Mouse (Mus musculus): ENCODE data around the gene Eif4g3. TPM values are rescaled to one million over a fixed set of nuclear protein-coding genes. Genes with fewer than 3 reads are reported as not detected.

Eif4g3 gene
- polyA plus RNA-seq, 2 experiments from 2014 or later, result 42.5 to 49.0 TPM

DNA sequence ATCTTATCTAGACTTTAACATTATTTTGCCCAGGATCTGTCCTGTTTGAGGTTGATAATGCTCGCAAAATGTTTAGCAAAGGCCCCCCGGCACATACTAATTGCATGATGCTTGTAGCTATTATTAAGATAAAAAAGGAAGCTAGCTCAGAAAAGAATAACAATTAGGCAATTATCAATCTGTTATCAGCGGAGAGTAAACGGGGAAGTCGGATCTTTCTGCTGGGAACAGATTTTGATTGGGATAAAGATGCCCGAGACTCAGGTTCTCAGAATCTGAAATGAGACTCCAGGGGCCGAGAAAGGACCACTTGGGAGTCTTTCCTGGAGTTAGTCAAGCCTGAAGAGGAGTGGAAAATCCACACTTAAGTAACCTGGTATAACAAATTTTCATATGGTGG, 1.6 kb upstream of the Eif4g3 start:
- ATAC-seq, result no peak

DNA sequence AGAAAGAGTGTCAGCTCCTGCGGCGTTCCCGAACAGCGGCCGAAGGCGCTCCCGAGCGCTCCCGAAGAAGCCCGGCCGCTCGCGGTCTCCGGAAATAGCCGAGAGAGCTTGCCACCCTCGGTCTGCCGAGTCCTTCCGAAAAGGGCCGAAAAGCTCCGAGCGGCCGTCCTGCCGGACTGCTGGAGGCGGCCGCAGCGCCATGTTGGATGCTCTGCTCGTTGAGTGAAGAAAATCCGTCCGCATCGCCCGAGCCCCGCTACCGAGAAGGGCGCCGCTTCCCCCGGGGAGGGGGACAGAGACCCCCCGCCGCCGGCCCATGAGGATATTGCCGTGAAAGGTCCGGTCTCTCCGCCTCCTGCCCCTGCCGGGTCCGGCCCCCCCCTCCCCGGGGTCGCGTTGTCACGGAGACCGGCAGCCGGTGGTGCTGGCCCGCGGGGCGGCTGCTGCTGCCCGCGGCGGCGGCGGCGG, 503 bp downstream of the Eif4g3 start:
- peak; percentile 90 for ATAC-seq

DNA sequence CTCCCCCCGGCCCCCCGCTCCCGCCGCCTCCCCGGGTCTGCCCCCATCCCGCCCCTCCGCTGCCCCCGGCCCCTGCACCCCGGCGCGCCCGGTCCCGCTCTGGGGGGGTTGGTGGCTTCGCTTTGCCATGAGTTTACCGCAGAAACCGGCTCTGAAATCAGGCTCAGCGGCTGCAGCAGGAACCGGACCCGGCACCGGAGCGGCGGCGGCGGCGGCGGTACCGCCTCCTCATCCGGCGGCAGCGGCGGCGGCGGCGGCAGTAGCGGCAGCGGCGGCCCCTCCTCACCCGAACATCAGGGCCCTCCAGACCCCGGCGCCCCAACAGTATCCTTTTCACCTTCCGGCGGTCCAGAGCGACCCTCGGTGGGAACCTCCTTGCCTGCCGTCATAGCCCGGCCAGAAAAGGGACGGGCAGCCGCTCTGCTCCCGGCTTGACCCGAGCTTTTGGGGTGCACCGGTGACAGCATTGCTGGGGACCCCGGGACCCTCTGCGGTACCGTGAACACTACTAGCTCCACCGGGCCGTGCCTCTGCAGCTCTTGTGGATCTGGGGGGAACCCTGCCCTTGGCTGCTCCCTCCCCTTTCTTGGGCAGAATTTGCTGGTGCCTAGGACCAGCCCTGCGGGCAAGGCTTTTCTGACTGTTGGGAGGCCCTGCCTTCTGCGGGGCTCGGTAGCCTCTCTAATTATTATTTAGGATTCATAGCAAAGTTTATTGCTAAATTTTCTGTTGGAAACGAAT, 1.2 kb downstream of the Eif4g3 start:
- peak; percentile 27 for ATAC-seq

DNA sequence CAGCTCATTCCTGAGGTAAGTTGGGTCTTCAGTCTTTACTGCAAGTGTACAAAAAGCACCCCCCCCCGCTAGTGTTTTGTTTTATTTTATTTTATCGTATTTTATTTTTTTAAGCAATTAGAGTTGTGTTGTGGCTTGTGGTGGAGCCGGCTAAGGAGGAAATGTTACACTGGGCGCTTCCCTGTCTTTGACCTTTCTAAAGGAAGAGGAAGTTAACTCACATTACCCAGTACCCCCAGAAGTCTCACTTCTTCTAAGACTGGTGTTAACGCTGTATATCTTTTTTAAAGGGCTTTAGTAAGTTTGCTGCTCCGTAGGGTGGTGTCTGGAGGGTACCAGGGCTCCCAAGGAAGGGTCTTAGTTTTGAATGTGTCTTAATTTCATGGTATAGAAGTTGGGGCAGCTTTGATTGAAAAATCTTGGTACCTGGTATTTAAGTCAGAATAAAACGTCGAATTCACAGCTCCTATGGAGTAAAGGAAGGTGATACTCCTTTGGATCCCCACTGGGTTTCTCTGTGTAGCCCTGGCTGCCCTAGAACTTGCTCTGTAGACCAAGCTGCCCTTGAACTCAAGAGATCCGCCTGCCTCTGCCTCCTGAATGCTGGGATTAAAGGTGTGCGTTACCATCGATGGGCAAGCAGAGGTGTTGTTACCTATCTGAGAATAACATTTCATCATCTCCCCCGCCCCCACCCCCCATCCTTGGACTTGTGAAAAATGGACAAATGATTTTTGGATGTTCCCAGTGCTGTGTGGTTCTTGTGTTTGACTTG, 1.9 kb downstream of the Eif4g3 start:
- peak; percentile 17 for ATAC-seq

DNA sequence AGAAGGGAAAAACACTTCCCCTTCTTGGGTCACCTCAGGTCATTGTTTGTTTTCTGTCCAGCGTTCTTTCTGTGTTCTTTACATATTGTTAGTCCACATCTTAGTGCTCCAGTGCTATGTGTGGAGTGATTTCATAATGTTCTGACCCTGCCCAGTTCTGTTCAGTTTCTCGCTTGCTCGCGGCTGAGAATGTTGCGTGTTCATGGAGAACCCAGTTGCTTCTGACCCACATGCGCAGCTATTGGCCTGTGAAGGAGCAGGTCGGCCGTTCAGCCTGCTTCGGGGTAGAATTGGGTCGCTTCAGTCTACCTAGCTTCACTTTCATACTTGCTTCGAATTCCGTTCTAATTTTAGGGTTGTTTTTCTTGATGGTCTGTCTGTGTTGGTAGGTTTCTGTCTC, 2.6 kb downstream of the Eif4g3 start:
- no peak for ATAC-seq

DNA sequence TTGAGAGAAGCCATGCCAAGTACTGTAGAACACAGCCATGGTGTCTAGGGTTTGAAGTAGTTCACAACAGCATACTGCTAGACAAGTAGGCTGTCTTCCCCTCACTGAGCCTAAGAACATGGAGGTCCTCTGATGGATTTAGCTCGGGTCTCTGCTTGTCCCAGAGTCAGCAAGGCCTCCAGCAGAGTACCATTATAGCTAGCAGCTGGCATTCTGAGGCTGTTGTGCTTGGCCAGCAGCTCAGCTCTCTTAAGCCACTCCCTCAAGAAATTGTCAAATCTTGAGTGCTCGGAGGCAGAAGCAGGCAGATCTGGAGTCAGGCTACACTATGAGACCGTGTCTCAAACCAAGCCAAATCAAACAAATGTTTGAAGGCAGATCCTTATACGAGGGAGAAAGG, 5.4 kb downstream of the Eif4g3 start:
- no peak for ATAC-seq

DNA sequence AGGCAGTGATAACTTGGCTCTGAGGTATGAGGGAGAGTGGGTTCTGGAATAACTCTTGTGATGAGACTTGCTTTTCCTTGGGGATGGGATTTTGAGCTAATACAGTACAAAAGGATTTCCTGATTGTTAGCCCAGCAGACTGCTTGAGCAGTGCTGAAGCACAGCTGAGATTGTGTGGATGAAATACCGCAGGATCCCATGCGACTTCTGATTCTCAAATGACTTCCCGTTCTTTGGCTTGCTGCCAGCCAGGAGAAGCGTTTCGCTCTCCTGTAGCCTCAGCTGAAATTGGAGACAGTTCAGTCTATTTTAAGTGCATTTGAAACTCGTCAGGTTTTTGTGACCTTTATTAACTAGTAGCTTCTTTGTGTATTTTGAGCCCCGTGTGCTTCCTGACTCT, 7.9 kb downstream of the Eif4g3 start:
- ATAC-seq, result no peak

DNA sequence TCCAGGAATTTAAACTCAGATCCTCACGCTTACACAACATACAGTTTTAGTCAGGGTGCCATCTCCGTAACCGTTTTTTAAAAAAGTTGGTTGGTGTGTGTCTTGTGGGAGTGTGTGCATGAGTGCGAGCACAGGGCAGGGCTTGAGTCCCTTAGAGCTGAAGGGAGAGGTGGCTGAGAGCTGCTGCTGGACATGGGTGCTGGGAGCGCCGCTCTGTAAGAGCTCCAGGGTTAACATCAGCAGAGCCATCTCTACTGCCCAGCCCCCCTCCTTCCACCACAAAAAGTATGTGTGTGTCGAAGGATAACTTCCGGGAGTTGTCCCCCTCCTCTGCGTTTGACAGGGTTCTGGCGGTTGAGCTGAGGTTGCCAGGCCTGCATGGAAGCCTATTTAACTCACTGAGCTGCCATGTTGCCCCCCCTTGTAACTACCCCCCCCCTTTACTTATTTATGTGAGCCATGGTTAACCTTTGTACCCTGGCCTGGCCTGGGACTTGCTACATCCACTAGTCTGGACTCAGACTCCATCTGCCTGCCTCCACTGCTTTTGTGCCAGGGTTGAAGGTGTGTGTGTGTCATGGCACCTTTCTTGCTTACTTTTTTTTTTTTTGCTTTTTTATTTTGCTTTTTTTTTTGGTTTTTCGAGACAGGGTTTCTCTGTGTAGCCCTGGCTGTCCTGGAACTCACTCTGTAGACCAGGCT, 11.2 kb downstream of the Eif4g3 start:
- ATAC-seq, result no peak

DNA sequence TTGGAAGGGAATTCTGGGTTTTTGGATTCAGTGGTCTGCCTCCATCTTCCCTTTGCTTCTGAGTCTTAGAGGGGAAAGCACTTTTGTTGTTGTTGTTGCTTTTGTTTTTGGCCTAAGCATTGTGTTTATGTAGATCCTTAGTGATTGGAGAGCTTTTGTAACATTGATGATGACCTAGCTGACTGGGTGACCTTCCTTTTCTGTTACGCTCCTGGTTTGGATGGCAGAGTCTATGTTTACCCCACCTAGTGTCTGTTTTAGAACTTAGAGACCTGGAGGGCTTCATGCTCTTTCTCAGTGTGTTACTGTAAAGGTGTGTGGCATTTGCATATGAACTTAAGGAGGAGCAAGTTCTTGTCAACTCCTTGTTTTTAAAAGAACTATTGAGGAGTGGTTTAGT, 13.0 kb downstream of the Eif4g3 start:
- ATAC-seq, result no peak

DNA sequence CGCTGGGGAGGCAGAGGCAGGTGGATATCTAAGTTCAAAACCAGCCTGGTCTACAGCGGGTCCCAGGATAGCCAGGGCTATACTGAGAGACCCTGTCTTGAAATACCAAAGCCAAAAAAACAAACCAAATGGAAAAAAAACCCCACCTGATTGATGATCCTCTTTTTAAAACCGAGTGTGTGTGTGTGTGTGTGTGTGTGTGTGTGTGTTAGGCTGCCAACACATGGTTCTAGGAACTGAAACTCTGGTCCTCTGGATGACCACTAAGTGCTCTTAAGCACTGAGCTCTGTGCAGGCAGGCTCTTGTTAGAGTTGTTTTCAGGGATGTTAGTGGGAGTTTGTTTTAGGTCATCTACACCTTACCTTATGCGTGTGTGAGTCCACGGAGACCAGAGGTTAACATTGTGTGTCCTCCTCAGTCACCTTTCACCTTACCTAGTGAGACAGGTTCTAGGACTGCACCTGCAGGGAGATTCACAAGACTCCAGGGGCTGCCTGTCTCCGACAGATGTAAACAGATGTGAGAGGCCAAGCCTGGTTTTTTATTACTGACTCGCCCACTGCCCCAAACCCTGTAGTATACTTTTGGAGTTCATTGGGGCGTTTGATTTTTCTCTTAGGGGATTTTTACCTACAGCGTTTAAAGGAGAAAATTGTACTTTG, 14.3 kb downstream of the Eif4g3 start:
- ATAC-seq, result no peak

DNA sequence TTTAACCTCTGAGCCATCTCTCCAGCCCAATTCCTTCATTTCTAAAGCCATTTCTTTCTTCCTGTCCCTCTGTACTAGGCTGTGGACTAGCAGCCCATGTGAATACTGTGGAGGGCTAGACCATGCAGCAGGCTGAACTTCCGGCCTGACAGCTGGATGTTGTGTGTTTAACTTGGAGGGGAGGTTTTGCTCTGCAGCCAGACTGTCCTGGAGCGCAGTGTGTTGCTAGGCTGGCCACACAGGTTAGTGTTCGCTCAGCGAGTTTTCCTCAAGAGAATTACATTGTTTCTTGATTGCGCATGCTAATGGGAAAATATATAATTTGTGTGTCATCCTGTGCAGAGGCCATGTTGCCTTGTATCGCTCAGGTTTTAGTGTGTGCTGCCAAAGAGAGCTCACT, 15.8 kb downstream of the Eif4g3 start:
- ATAC-seq, result no peak

DNA sequence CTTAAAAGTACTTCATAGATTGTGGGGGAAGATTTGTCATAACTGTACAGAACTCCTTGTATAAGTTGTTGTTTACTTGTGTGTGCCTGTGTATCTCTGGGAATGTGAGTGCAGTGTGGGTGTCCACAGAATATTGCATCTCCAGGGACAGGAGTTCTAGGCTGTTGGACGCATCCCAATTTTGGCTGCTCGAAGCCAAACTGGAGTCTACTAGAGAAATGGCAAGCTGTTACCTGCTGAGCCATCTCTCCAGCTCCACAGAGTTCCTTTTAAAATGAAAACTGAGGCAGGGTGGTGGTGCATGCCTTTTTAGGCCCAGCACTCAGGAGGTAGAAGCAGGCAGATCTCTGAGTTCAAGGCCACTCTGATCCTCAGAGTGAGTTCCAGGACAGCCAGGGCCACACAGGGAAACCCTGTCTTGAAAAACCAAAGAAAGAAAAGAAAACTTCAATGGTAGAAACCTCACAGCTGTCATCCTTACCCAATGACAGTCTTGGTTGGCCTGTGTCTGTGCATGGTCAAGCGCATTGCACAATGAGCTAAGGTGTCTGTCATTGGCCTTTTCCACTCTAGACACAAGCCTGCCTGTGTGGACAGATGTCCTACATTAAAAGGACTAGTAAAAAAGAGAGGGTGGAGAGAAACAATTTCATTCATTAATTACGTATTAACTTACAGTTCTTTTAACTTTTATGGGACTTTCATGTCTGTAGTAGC, 17.1 kb downstream of the Eif4g3 start:
- ATAC-seq, result no peak

DNA sequence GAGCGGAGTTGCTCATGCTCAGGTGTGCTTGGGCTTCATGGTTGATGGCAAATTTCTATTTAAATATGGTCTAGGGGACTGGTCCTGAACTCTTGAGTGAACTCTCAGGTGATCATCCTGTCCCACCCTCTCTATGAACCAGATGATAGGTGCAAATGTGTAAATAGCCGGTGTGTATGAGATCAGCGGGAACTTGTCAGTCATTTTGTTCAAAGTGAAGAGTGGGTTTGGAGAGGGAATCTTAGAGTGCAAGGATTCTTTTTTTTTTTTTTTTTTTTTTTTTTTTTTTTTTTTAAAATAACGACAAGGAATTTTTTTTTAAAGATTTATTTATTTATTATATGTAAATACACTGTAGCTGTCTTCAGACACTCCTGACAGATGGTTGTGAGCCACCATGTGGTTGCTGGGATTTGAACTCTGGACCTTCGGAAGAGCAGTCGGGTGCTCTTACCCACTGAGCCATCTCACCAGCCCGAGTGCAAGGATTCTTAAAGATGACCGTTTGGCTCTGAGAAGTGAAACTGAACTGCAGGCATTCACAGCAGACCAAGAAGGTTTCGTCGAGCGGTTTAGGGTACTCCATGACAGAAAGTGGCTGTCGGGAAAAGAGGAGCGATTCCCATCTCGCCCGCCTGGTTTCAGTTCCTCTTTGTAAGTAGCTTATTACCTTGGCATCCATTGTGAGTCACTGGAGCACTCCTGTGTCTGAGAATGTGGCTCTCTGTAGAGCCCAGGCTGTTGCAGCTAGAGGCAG, 21.1 kb downstream of the Eif4g3 start:
- ATAC-seq, result no peak

DNA sequence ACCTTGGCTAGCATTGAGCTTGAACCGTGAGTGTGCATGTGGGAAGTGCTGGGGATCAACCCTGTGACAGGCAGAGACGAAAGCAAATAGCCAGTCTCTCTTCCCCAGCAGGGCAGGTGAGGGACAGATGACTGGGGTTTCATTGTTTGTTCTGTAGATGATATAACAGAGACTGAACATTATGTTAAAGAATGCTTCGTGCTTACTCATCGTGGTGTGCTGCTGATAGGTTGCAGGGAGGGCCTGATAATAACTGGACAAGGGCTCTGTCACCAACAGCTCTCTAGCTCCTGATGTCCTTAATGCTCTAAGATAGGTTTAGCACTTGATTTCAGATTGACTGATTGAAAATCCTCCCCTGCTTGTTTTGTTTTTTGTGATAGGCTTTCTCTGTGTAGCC, 23.1 kb downstream of the Eif4g3 start:
- no peak for ATAC-seq

DNA sequence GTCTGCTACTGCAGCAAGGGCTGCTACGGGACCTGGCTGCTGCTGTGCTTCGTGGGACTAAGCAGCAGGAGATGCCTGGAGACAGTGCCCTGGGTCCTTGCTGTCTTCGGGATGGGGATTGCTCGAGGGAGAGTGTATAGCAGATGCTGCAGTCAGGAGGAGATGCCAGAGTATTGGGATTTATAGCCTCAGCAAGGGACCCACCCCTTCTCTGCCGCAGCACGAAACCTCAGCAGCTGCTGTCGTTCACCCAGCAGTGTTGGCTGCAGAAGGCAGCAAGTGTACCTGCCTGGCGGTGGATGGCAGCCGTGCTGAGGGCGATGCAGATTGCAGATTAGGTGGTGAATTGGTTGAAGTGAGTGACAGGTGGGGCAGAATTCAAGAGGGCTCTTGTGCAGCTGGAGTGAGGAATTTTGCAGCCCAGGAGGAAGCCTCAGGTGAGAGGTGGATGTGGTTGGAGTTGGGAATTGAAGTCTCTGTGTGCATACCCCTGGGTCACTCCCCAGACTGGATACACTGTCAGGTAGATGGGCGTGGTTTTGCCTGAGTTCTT, 24.3 kb downstream of the Eif4g3 start:
- ATAC-seq, result no peak

DNA sequence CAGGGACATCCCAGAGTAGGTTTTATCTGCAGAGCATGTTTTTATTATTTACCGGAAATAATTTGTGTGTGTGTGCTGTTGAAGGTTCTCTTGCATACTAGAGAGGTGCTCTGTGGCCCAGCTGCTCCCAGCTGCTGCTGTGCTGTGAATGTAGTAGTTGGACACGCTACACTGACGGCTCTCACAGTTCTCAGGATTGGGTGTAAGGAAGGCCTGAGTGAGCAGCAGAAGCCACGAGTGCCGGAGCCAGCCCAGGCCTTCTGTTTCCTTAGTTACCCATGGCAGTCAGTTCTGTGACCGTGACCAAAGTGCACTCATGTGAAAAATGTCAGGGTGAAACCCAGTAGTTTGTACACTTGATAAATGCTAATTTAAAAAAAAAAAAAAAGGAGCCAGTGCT, 25.2 kb downstream of the Eif4g3 start:
- ATAC-seq, result no peak

DNA sequence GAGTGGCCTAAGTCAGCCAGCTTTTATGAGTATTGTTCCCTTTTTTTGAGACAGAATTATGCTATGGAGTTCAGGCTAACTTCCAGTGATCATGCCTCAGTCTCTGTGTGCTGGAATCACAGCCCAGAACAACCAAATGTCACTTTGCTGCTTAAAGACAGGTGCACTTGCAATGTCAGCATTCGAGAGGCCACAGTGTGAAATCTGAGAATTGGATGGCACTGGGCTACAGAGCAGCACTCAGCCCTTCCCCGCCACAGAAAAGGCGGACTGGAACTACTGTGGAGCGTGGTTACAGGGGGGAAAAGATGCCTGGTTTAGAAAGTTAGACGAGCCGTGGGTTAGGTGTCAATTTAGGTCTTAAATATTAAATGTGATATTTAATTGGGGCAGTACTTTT, 27.4 kb downstream of the Eif4g3 start:
- no peak for ATAC-seq

DNA sequence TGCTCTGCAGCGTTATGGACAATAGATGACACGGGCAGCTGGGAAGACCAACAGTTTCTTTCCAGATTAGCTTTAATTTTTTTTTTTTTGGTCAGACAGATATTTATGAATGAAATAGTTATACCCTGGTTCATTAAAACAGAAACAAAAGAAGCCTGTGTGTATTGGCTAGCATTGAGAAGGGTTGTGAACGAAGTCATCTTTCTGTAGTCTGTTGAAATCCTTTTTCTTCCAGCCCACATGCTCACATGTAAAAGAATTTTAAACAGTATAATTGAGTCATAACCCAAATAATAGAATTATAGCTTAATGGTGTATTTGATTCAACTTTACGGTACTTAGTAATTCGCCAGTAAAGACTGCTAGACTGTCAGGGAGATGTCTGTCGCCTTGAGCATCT, 28.8 kb downstream of the Eif4g3 start:
- ATAC-seq, result no peak

DNA sequence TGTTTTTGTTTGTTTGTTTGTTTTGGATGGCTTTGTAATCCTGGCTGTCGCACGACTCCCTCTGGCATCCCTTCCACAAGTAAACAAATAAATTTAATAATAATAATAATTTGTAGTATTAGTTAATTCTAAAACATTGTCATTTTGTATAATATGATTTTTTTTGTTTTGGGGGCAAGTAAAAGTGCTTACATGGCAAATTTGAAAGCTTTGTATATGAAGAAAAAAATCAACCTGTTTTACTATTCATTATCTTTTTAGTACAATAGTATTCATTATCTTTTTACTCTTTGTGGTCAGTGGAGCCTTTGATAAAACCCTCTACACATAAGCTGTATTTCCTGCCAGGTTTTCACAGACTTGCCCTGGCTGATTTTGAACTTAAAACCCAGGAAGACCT, 29.9 kb downstream of the Eif4g3 start:
- no peak for ATAC-seq

DNA sequence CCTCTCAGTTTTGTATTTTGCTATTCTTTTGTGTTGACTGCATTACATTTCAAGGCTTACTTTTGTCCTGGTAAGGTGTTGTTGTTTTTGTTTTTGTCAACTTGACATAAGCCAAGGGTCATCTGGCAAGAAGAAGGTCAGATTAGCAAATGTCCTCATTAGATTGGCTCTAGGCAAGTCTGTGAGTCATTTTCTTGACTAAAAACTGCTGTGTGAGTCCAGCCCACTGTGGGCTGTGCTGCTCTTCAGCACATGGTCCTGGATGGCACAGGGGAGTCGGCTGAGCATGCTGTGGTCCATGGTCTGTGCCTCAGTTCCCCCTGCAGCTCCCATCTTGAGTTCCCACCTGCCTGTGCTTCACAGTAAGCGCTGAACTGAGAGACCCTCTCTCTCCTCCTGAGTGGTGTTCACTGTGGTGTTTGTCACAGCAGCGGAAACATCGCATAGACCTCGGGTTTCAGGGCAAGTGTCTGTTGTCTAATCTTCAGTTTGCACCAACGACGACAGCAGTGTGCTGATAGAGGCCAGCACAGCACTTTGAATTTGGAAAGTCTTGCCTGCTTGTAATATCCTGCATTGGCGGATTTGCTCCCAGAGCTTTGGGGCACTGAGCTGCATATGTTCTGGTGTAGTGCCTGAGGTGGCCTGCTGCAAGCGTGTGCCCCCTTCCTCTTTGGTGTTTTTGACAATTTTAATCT, 30.7 kb downstream of the Eif4g3 start:
- no peak for ATAC-seq

DNA sequence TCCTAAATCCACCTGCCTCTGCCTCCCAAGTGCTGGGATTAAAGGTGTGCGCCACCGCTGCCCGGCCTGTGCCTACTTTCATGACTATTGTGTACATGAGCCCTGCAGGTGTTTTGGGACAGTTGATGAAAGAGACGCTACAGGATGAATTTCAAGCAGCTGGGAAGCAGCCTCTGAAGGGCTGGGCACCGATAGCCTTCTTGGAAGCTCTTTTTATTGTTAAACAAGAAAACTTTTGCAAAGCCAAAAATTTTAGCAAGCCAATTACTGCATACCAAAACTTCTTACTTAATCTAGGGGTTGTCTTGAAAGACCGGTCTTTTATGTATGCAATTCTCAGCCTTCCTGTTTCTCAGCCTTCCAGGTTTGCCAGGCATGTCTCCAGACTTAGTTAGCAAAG, 36.3 kb downstream of the Eif4g3 start:
- no peak for ATAC-seq

Measured in CD4-positive, CD25-positive, alpha-beta regulatory T cell, adult 4 months (primary cell).